Mouse (Mus musculus): ENCODE measurements at regions not wholly inside any gene's neighbourhood (a gene's known extent, or its start where the extent isn't known, plus 50 kb on each side); places are given as distances from the start of the nearest gene placed in this dataset.

DNA sequence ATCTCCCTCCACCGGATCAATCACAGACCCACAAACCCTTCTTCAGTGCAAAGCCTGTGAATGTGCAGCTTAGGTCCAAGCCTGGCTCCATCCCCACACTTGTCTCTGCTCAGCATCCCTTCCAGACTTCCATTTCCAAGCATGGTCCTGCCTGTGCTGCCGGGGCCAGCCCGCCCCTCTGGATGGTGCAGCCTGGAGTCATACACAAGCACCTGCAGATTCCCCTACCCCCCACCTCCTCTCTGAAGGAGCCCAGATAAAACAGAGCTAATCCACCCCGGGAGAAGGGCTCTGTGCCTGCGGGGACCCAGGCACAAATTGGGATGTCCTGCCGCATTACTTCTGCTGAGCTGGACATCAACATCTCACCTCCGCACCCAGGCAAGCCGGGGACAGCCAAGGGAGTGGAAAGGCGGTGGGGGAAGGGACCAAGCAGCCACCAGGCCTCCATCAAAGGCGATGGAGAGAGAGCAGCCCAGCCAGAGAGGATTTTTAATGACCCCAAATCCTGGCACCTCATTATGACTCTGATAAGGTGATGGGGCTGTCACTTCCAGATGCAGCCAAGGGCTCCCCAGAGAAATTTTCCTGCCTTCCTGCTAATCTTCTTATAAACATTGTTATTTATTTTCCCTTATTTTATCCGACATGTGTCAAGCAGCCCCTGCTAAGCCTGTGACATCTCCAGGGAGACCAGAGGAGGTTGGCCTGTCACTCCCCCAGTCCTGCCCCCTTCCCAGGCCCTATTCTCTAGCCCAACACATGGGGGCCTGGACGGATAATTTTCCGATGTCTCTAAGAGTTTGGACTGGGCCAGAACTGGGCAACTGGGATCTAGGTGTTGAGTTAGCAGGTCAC lies 105.5 kb upstream of the Unc5b start:
- DNase-seq = no peak

DNA sequence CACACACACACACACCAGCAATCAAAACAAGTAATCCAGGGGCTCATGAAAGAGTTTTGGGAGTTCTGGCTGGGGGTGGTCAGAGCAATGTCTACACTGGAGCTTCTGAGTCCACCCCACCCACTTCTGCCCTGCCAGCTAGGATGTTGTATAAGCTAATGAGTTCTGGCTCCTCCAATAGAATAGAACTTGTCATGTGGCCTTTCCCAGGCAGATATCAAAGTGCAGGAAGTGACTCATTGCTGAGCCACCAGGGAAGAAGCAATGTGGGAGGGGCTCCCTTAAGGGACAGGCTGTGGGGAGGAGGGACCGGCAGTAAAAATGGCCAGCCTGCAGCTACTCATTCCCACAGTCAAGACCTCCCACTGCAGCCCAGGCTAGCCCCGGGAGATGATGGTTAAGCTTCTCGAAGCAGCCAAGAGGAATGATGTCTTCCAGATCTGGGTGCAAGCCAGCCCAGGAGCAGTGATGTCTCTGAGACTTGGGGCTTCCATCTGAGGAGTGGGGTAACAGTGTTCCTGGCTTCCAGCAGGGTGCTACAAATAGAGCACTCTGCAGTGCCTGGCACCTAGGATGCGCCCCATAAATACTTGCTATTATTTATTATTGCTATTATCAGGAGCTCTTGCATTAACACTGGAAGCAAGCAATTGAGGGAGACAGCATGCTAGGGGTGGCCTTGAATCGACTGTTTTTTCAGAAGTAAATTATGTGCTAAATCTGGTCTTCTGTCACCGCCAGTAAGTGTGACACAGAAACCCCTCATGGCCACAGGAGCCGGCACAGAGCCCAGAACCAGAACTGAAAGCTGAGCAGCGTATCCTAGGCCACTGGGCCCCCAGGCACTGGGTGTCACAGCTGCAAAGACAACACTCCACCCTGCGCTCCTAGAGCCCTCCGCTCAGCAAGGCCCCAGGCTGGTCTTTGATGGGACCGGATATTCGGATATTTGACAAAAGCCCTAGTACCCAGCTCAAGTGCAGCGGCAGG lies 103.2 kb upstream of the Unc5b start:
- peak; percentile 90 for DNase-seq

DNA sequence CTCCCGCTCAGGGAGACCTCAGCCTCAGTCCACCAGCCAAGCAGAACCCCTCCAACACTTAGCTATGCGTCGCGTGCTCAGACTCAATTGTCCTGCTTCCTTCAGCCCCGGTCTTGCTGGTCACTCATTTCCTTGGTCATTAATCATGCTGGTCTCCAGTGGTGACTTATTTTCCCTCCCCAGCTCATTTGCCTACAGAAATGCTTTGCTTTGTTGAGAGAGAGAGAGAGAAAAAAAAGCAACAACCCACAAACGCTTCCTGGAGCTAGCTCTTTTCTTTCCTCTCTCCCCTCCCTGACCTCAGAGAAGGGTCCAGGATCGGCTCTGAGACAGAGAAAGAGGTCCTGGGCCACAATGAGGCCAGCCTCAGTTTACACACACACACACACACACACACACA lies 102.5 kb upstream of the Unc5b start:
- DNase-seq = peak; percentile 23

DNA sequence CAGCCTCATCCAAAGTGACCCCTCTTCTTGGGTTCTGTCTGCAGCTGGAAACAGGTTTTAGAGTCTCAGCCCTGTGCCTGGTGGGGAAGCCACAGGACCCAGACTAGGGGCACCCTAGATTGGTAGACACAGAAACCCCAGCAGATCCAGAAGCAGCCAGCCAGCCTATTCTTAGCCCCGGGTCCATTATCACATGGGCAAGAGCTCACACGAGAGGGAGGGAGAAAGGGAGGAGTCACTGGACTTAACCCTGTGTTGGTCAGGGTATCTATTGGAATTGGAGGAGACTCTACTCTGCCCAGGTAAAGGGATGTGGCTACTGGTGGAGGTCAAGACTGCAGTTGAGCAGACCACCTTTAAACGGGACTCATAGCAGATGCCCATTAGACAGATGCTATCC lies 101.5 kb upstream of the Unc5b start:
- no peak for DNase-seq

DNA sequence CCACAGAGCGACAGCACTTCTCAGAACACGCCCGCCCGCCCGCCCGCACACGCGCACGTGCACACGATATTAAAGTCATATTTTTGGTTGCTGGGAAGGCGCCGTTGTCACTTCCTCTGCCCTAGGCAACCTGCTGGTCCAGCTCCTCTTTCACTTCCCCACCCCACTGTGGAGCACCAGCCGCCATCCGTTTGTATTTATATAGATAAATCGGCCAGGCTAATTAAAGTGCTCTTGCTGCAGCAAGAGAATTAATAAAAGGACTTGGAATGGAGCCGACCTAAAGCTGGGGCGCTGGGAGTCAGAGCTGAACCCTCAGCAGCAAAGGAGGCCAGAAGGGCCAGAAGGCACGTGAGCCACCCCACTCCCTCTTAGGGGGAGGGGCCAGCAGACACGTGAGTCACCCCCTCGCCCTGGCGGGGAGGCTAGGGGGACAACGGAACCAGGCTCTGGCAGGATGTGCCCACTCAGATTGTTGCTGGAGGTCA lies 100.6 kb upstream of the Unc5b start:
- DNase-seq = peak; percentile 31

DNA sequence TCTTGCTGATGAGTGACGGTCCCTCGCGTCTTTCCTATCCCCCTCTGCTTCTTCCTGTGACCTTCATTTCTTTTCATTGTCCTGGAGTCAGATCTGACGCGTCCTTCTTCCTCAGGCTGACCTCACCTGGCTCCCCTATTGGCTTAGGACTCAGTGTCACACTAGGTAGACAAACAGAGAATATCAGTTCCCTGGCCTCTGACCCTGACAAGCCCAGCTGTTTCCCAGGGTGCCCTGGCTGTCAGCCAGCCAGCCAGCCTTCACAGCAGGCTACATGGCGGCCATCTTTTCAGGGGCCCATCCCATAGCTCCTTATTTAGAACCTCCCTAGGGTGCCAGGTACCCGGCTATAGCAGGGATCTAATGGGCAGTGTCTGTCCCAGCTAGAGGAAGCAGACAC lies 97.3 kb upstream of the Unc5b start:
- peak; percentile 24 for DNase-seq

DNA sequence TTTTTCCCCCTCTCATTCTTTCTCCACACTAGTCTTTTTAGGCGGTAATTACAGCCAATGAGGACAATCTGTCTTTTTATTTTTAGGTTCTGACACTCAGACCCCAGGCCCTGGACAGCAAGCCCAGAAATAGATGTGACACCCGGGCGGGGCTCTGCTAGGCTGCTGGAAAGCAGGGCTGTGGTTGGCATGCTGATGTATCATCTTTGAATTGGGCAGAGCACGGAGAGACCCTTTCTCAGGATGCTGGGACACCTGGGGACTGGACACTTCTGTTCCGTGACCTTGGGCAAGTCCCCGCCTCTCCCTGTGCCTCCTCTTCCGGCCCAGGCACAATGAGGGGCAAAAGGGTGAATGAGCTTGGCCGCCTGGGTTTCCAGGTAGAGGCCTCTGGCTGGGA lies 96.8 kb upstream of the Unc5b start:
- no peak for DNase-seq

DNA sequence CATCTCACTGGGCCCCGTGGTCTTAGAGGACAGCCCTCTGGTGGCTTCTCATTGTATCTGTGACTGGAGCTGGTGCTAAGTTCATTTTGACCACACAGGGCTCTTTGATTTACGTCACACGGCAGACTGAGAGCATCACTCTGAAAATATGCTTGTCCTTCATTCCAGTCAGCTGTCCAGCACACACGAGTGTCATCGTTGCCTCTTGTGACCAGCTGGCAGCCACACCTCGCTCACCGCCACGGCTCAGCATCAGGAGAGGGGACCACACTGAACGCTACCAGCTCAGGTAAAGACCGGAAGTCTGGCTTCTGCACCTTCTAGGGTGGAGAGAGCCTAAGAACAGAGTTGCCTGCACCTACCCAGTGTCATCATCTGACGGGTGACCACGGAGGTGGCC lies 95.3 kb upstream of the Unc5b start:
- DNase-seq = no peak

DNA sequence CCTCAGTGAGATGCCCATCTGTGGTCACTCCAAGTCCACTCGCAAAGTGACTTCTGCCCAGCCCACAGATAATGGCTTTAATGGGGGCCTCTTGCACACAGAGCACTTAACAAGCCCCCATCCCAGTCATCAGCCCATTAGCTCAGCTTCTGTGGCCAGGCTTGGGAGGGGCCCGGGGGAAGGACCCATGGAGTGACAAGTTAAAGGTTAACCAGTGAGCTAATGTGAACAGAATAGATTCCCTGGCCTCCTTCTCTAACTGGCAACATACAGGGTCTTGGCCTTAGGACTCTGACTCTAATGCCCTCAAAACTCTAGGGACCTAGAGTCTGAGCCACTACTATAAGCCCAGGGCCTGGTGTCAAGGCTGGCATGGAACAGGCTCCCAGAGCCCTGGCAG lies 94.3 kb upstream of the Unc5b start:
- no peak for DNase-seq

DNA sequence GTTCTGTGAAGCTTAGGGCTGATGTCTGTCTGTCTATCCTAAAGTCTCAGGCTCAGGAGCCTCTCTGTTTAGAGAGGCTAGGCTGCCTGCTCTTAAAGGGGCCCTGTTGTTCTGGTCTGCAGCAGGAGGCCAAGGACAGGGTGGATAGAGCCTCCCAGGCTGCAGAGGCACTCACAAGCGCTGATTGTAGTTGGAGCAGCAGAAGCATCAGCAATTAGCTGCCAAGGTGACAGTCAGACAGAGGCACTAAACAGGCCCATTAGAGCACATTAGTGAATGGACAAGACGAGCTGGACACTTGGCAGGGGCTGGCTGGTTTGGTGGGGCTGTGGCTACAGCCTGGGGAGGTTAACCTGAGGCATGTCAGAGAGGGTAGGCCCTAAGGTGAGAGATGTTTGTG lies 93.8 kb upstream of the Unc5b start:
- no peak for DNase-seq

DNA sequence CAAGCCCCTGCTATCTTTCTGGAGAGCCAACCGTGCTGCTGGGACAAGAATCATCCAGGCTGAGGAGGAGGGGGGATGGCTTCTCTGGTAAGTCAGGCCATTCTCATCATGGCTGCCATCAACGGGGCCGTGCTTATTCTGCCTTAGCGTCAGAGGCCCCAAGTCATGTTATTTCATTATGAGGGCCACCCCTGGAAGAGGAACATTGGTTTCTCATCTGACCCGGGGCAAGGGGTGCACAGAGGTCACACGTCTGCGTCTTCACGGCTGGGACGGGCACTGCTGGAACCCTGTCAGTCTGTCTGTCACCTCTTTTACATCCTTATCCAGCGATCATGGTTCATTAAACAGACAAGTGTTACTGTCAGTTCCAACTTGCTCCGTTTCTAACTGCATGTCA lies 92.4 kb upstream of the Unc5b start:
- DNase-seq = no peak

DNA sequence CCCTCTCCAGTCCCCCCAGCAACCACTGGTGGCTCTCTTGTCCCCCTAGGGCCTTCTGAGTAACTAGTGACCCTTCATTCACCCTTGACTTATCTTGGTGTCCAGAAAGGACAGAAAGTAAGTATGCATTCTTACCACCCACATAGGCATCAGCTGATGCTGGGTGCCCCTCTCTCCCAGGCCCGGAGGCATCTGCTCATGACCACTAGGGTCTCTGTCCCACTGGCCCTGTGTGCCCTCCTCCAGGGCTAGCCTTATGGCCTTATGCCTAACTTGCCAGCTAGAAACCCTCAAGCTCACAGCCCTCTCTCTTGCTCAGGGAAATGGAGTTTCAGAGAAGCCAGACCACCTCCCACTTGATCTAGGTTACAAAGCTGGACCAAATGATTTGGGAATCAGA lies 89.2 kb upstream of the Unc5b start:
- DNase-seq = no peak

DNA sequence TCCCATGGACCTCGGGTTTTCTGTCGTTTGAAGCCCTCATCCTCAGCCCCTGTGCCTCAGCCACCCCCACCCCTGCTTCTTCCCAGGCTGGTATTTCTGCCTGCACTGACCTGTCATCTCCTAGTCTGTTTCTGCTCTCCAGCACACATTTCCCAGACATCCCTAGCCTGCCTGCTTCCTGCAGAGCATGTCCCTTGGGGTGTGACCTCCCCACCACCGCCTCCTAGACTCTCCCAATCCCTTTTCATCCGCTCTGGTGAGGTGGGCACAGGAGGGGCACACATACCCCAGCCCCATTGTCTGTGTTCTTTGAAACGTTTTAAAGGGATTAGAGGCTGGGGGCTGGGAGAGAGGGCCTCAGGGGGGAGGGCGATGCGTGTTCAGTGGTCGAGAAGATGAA lies 86.6 kb upstream of the Unc5b start:
- no peak for DNase-seq

DNA sequence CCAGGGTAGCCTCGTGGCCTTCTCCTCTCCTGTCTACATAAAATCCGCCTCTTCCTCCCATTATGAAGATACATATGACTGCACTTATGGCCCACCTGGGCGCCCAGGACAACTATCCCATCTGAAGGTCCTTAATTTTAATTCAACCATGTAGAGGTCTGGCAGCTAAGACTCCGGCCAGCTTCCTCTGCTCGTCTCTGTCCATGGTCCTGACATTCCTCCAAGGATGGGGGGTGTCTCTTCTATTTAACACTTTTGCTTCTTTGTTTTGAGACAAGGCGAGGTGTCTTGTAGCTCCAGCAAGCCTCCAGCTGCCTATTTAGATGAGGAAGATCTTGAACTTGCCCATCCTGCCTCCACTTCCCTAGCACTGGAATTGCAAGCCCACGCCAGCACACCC lies 83.0 kb upstream of the Unc5b start:
- DNase-seq = no peak

DNA sequence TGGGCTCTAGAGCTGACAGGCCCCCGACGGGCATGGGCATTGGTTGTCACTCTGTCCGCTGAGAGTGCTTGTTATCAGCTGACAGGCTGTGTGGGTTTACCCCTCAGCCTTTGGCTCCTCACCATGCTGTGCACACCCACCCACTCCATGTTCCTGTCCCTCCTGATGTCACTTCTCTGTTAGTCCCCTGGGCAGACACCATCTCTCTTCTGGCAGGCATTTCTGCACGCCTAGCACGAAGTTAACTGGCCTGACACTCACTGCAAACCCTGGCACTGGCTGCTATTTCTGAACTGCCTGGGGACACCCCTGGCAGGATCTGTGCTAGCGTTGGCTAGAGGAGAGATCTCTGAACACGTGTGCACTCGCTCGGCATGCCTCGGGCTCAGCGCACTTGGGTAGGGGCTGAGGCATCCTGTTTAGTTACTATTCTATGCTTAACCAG lies 82.1 kb upstream of the Unc5b start:
- peak; percentile 18 for DNase-seq

DNA sequence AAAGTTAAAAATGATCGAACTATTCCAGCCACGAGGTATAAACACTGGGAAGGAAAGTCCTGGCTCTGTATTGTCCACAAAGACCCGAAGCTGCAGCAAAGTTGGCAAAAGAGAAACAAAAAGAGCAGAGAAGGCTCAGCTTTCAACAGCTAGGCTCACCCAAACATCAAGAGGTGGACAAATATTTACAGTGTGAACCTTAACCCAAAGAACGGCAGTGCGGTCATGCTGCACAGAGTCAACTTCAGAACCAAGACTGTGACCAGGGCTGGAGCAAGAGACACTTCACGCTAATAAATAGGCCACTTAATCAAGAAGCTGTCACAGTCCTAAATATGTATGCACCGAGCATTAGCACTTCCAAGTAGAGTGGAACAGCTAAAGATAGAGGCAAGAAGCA lies 73.0 kb upstream of the Unc5b start:
- no peak for DNase-seq

DNA sequence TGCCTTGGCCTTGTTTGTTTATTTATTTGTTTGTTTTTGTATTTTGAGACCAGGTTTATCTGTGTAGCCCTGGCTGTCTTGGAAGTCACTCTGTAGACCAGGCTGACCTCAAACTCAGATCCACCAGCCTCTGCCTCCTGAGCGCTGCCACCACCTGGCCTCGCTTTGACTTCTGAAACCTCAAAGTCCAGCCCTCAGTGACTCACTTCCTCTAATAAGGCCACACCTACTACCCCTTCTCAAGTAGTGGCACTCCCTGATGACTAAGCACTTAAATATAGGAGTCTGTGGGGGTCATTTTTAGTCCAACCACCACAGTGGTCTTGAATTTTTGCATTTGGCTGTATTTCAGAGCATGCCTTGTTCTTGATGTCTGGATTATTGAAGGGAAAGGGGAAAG lies 69.6 kb upstream of the Unc5b start:
- DNase-seq = no peak

DNA sequence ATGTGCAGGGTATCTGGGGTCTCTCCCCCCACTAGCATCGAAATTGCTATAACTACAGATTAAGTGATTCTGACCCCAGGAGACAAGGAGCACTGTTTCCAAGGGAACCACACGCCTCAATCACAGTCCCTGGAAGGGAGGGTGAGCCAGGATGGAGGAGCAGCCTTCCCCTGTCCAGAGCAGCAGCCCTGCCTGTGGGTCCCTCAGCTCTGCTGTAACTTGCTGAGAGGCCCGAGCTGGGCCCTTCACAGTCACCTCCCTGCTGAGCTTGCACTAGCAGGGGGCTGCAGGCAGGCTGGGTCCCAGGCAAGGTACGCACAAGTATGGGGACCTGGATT lies 62.4 kb upstream of the Unc5b start:
- no peak for DNase-seq

DNA sequence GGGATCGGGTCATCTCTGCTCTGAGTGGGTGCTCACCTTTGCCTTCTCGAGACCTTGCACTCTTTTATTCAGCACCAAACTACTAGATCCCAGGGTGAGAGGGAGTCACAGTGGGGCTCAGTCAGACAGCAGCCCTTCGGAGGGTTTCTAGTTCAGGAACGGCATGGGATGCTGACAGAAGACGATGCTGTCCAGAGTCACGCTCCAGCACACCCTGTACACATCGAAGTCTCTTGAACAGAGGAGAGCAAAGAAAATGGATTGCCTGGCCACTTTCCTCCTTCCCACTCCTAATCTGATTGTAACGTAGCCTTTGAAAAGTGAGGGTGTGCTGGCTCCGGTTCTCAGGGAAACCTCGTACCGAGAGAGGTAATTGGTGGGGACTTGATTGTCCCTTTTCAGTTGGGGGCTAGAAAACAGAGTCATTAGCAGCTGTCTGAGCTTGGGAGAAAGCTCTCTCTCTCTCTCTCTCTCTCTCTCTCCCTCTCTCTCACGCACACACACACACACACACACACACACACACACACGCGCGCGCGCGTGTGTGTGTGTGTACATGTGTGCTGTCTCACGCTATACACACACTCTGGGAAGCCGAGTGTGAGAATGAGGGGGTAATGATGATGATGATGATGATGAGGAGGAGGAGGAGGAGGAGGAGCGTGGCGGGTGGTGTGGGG lies 61.9 kb upstream of the Unc5b start:
- no peak for DNase-seq

DNA sequence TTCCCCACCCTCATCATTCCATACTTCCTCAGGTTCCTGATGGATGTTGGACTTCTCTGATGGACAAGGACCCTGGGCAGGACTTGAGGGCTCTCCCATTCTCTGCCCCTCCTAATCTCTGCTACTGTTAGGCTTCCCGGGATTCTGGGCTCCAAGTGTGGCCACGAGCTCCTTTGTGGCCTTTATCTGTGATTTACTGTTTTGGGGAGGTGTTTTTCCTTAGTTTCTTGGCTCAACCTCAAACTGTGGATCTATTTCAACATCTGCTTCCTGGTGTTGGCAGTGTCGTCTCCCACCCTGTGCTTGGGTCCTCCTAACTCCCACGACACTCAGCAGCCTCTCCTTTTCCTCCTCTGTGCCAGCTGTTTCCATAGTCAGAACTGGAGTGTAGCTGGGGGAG lies 61.3 kb upstream of the Unc5b start:
- DNase-seq = peak; percentile 30

DNA sequence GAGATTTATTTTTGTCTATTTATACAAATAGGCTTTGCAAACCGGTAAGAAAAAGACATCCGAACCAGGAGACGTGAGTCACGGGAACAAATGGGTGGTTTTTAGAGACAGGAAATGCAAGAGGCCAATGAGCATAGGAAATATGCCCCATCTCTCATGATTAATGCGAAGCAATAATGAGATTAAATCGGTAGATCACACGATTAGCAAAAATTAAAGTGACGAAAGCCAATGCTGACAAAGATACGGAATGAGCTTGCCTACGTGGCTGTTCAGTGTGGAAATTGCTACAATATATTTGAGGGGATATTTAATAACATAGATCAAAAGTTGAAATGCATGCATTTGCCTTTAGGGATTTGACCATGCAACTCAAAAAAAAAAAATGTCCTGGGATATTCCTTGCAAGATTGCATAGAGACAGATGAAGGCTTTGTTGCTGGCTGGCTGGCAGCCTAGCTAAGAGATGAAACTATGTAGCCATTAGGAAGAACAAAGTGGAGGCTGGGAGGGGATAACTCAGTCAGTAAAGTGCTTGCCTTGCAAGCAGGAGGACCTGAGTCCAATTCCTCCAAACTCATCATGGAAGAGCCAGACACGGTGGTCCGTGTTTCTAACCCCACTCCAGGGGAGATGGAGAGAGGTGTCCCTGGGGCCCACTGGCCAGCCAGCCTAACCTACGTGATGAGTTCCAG lies 60.2 kb upstream of the Unc5b start:
- DNase-seq = no peak

DNA sequence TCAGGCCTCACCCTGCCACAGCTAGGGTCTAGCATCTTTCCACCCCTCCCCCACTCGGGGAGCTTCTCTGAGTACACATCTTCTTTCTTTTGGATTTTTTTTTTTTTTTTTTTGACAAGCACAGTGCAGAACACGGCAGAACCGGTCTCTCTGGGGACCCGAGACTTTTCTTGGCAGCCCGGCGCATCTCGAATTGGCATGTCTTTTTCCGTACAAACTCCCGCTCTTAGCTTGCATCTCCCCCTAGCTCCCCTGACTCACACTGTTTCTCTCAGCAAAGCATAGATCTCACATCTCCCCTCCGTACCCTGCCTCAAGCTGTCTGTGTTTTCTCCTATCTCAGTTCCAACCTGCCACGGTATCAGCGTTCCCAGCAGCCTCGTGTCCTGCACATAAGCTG lies 58.4 kb upstream of the Unc5b start:
- no peak for DNase-seq
